Mouse (Mus musculus): ENCODE measurements around the gene Cmtm2b. TPM values are rescaled to one million over a fixed set of nuclear protein-coding genes. Genes with fewer than 3 reads are reported as not detected.

Cmtm2b gene
- polyA plus RNA-seq, 1 experiment: not detected

DNA sequence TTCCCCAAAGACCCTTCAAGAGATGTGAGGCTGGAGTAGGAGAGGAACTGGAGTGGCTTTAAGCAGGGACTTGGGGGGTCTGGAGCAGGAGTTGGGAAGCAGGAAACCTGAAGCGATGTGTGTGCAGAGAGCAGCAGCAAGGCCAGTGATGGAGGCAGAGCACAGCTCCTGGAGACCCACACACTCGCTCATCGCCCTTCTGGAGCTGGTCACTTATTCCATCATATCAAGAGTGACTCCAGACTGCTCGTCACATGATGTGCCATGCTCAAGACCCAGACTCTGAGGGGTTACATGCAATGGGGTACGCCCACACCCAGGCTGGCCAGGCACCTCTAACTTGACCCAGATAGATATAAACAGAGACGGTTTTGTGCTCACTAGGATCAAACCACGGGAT lies 58.2 kb downstream of the Cmtm2b start:
- no peaks in the 10 kb centered on the region for H3K27me3 ChIP-seq (ENCODE audit: control insufficient read depth, insufficient read depth, low read length)
- no peak overlapping the region for H3K4me3 ChIP-seq (ENCODE audit: extremely low read depth, insufficient read depth, insufficient read length)
- H3K4me1 ChIP-seq (ENCODE audit: control insufficient read depth, insufficient read depth, insufficient read length): no peaks in the 10 kb centered on the region; the same call in 1 of the 2 replicates
- TF ChIP-seq CTCF (IDR thresholded peaks at IDR 0.05; ENCODE audit: extremely low read depth, insufficient read depth, insufficient read length, insufficient replicate concordance) (no peak), POLR2A (IDR thresholded peaks at IDR 0.05; ENCODE audit: low read depth, low read length) (no peak)
- no peaks in the 10 kb centered on the region for H3K36me3 ChIP-seq (ENCODE audit: control insufficient read depth, insufficient read depth, low read length)
- no peak overlapping the region for H3K27ac ChIP-seq (ENCODE audit: insufficient read depth, low read length)
- no peak for DNase-seq (ENCODE audit: low read depth in 1 of 2, low spot score in 2 of 2)
- WGBS: 96% methylated on average over 7 of the region's 7 CpGs

Other genes starting within 250 kb of the Cmtm2b start
- 23.3 and 23.4 TPM in 2 replicates for gene Cdh5, start 220.6 kb upstream of the Cmtm2b start, polyA plus RNA-seq (2012; rRNA removed)
- gene Bean1, start 151.8 kb upstream of the Cmtm2b start, polyA plus RNA-seq (2012; rRNA removed): 0.63 and 0.72 TPM in 2 replicates
- 42.5 and 51.1 TPM in 2 replicates for gene Tk2, start 73.7 kb upstream of the Cmtm2b start, polyA plus RNA-seq (2012; rRNA removed)
- 11.9 and 13.0 TPM in 2 replicates for gene Cklf, start 71.4 kb upstream of the Cmtm2b start, polyA plus RNA-seq (2012; rRNA removed)
- not detected in 2 replicates for gene Cmtm2a, start 29.0 kb upstream of the Cmtm2b start, polyA plus RNA-seq (2012; rRNA removed)
- gene Gm45711, start 12.1 kb upstream of the Cmtm2b start, polyA plus RNA-seq (2012; rRNA removed): not detected in 2 replicates
- gene Cmtm1, start 12.1 kb upstream of the Cmtm2b start, polyA plus RNA-seq (2012; rRNA removed): not detected in 2 replicates
- not detected in 2 replicates for gene Gm11020, start 663 bp upstream of the Cmtm2b start, polyA plus RNA-seq (2012; rRNA removed)
- 96.3 and 106 TPM in 2 replicates for gene Cmtm3, start 17.2 kb downstream of the Cmtm2b start, polyA plus RNA-seq (2012; rRNA removed)
- 4.8 and 5.6 TPM in 2 replicates for gene Cmtm4, start 73.6 kb downstream of the Cmtm2b start, polyA plus RNA-seq (2012; rRNA removed)
- 8.4 and 8.6 TPM in 2 replicates for gene Dync1li2, start 120.8 kb downstream of the Cmtm2b start, polyA plus RNA-seq (2012; rRNA removed)
- gene Terb1, start 187.7 kb downstream of the Cmtm2b start, polyA plus RNA-seq (2012; rRNA removed): 0.23 and 0.25 TPM in 2 replicates
- 4.1 and 6.6 TPM in 2 replicates for gene Nae1, start 212.4 kb downstream of the Cmtm2b start, polyA plus RNA-seq (2012; rRNA removed)
- gene Car7, start 212.5 kb downstream of the Cmtm2b start, polyA plus RNA-seq (2012; rRNA removed): 1.4 and 1.9 TPM in 2 replicates

All from spleen, adult 2 months (tissue).